Mouse (Mus musculus) mesoderm, embryonic 11.5 days (tissue): ENCODE data around the gene Thumpd1.

ENCODE experiments used
- DNase-seq: peaks from one replicate; pipeline ENCODE4 v3.0.0-alpha.2; 2012; ENCODE audit warnings: low read depth, low spot score

Thumpd1 gene

DNA sequence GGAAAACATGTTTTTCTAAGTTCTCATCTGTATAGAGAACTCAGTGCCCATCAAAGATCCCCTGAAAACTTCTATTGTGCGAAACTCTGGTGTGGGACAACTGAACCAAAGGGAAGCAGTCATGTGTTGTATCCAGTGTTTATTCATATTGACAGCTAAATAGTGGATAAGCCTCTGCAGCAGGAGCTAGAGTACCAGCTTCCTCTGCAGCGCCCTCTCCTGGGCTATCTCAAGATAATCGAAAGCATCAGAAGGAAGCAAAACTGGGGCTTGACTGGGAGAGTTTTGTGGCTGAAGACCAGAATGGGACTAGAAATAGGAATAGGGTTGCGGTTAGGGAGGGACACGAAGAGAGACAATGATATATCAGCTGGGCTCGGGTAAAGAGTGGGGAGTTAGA, 49.7 kb downstream of the Thumpd1 start:
- DNase-seq = no peak

DNA sequence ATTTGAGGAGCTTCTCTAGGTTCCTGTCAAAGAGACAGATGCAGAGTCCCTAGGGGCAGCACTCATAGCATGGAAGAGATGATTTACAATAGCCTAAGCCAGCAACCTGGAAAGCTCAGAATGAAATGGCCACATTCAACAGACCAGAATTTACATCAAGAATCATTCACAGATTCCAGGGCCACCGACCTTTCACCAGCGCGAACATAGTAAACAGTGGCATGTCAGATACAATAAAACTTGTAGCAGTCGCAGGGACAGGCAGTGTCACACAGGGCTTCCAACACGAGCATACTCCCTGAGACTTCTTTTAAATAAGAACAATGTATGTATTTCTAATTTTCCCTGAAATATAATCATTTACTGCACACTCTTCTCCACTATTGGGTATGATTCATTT, 50.2 kb downstream of the Thumpd1 start:
- no peak for DNase-seq

DNA sequence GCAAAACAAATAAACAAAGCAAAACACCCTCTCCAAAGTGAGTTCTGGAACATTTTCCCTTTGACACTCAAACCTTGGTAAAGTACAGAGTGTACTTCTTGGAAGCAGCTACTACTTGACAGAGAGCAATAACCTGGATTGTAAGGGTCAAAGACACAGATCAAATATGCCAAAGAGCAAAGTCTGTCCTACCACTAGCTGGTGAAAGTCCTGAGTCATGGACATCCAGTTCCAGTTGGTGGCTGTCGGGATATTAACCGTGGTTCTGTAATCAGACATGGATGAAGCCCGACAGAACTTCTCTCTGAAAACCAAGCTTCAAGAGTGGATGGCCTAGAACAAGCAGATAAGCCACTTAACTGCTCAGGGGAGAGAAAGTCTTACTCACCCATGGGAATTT, 52.7 kb downstream of the Thumpd1 start:
- no peak for DNase-seq
